Mouse (Mus musculus) liver, adult 2 months (tissue): ENCODE data around the gene Ppard. TPM values are rescaled to one million over a fixed set of nuclear protein-coding genes. Genes with fewer than 3 reads are reported as not detected.

Experiments used
- DNase-seq: peaks from one replicate; pipeline ENCODE4 v3.0.0-alpha.2; 2011; ENCODE audit warnings: low read depth, low spot score; ENCODE audit errors: extremely low read depth
- H3K27ac ChIP-seq: fragments of 200-500 bp; replicated peaks from 2 replicates; pipeline ENCODE4 v1.5.1; 2012; ENCODE audit warnings: low read depth, mild to moderate bottlenecking, control low read depth, inconsistent platforms, low read length; ENCODE audit not compliant: insufficient read depth
- H3K27me3 ChIP-seq: fragments of 200-500 bp; 2 replicates; pipeline ENCODE4 v1.6.1; 2012; ENCODE audit warnings: mild to moderate bottlenecking, moderate library complexity, low read length, inconsistent platforms; ENCODE audit not compliant: control insufficient read depth, insufficient read depth
- H3K36me3 ChIP-seq: fragments of 200-500 bp; 2 replicates; pipeline ENCODE4 v1.6.1; 2012; ENCODE audit warnings: low read length, inconsistent platforms; ENCODE audit not compliant: control insufficient read depth, insufficient read depth
- H3K4me1 ChIP-seq: fragments of 200-500 bp; 2 replicates; pipeline ENCODE4 v1.6.1; 2011; ENCODE audit warnings: low read length; ENCODE audit not compliant: control insufficient read depth, insufficient read depth
- H3K4me3 ChIP-seq: fragments of 200-500 bp; 2 replicates; pipeline ENCODE4 v1.5.1; 2011; ENCODE audit warnings: low read depth, mild to moderate bottlenecking, control low read depth, low read length, moderate library complexity; ENCODE audit not compliant: insufficient read depth
- H3K79me2 ChIP-seq: fragments of 200-500 bp; 2 replicates; pipeline ENCODE4 v1.6.1; 2012; ENCODE audit warnings: inconsistent platforms, mild to moderate bottlenecking, low read length, moderate library complexity; ENCODE audit not compliant: control insufficient read depth, insufficient read depth
- H3K9ac ChIP-seq: fragments of 200-500 bp; 2 replicates; pipeline ENCODE4 v1.6.1; 2012; ENCODE audit warnings: low read depth, mild to moderate bottlenecking, control low read depth, inconsistent platforms, low read length
- CTCF ChIP-seq: fragments of 200-500 bp; IDR thresholded peaks from 2 replicates; pipeline ENCODE4 v1.5.1; 2011; ENCODE audit warnings: low read depth, low read length, control low read depth
- POLR2A ChIP-seq: fragments of 200-500 bp; IDR thresholded peaks from 2 replicates; pipeline ENCODE4 v1.6.1; 2011; ENCODE audit warnings: low read length, control low read depth; ENCODE audit not compliant: insufficient read depth; ENCODE audit errors: extremely low read depth
- WGBS: fragments of 180-500 bp; shearing (Covaris S2); methylation state at CpG from one replicate; pipeline ENCODE4 v1.1.7; 2018; 5-methylcytosine and 5-hydroxymethylcytosine counted together
- polyA plus RNA-seq: library from polyadenylated mRNA; depleted of rRNA; stranded (reverse); fragments of >200 nt; gene quantifications from 2 replicates; pipeline ENCODE4 v1.2.3, GENCODE M21; 2012
- total RNA-seq: library from RNA; depleted of rRNA; stranded (reverse); fragments of >200 nt; gene quantifications from 2 replicates; pipeline ENCODE4 v1.2.3, GENCODE M21; 2014

Gene Ppard
- total and polyA plus RNA-seq, 2 experiments = 3.0 to 9.7 TPM

DNA sequence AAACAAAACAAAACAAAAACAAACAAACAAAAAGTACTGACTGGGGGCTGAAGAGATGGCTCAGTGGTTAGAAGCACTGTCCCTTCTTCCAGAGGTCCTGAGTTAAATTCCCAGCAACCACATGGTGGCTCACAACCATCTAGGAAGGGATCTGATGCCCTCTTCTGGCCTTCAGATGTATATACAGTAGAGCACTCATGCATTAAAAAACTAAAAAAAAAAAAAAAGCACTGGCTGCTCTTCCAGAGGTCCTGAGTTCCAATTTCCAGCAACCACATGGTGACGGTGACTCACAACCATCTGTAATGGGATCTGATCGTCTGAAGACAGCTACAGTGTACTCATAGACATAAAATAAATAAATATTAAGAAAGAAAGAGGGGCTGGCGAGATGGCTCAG is 78.3 kb downstream of the Ppard start:
- Histone ChIP-seq H3K36me3 (no peaks in the 10 kb centered on the region), H3K4me1 (peaks cover 4% of the 10 kb centered on the region), H3K79me2 (0 out of 2 replicates have a peak, but pooled peaks cover 3% of the 10 kb centered on the region), H3K4me3 (no peak overlapping the region), H3K27ac (no peak overlapping the region), H3K9ac (no peak overlapping the region), H3K27me3 (no peaks in the 10 kb centered on the region)
- TF ChIP-seq POLR2A (no peak), CTCF (no peak)
- DNase-seq = no peak
- 87% methylated on average over 3 of the region's 3 CpGs for WGBS

DNA sequence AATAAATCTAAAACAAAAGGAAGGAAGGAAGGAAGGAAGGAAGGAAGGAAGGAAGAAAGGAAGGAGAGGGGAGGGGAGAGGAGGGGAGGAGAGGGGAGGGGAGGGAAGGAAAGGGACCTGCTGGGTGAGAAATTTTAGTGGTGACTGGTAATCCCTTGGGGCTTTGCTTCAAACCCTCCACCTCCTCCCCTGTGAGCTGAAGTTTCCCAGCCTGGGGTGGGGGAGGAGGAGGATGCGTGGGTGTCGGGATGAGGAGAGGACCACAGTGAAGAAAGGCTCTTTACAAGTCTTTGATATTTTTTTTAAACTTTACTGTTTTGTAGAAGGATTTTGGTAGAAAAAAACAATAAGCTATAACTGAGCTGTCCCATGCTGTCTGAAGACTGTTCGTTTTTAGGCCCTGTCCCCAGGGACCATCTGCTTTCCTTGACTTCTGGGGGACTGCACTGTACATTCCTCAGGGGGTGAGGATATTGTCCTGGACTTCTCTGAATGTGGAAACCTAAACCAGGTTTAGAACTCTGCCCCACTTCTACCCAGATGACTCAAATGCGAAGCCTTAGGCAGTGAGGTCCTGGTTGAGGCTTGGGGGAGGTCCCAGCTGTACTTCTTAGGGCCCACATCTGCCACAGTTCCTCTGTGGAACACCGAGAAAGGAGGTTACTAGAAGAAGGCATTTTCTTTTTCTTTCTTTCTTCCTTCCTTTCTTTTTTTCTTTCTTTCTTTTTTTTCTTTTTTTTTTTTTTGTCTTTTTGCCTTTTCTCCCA is 79.0 kb downstream of the Ppard start:
- DNase-seq = no peak
- H3K27ac ChIP-seq = no peak overlapping the region
- no peaks in the 10 kb centered on the region for H3K36me3 ChIP-seq
- no peaks in the 10 kb centered on the region for H3K27me3 ChIP-seq
- peaks cover 4% of the 10 kb centered on the region for H3K4me1 ChIP-seq
- WGBS = 91% methylated on average over 5 of the region's 5 CpGs
- H3K4me3 ChIP-seq = no peak overlapping the region
- H3K79me2 ChIP-seq = 0 out of 2 replicates have a peak, but pooled peaks cover 3% of the 10 kb centered on the region
- no peak overlapping the region for H3K9ac ChIP-seq
- no peak for TF ChIP-seq CTCF
- TF ChIP-seq POLR2A = no peak

DNA sequence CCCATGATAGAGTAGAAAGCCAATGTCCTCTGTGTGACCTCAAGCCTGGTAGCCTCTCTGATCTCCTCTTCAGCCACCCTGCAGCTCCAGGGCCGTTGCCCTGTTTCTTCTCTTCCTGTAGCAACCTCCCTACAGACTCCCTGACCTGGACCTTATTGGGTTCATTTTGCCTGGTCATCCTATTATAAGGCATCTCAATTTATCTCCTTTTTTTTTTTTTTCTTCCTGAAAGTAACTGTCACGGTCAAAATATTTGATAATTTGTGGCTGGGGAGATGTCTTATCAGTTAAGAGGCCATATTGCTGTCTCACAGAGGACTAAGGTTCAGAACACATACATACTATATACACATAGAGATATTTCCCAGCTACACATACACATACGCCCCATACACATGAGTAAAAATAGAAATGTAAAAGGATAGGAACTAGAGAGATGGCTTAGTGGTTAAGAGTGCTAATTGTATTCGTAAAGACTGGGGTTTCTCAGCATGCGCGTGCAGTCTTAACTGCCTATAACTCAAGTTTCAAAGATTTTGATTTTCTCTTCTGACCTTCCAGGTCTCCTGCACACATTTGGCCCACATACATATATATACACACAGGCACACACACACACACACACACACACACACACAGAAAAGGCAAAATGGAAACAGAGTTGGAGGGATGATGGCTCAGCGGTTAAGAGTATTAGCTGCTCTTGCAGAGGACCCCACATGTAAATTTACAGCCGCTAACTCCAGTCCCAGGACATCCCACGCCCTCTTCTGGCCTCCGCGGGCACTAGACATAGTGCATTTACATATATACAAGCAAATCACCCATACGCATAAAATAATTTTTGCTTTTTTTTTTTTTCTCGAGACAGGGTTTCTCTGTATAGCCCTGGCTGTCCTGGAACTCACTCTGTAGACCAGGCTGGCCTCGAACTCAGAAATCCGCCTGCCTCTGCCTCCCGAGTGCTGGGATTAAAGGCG is 80.0 kb downstream of the Ppard start:
- Histone ChIP-seq H3K27ac (no peak overlapping the region), H3K4me3 (peak overlapping the region; percentile 45; the same call in 1 of the 2 replicates), H3K4me1 (peaks cover 4% of the 10 kb centered on the region), H3K36me3 (no peaks in the 10 kb centered on the region), H3K79me2 (0 out of 2 replicates have a peak, but pooled peaks cover 3% of the 10 kb centered on the region), H3K27me3 (no peaks in the 10 kb centered on the region), H3K9ac (no peak overlapping the region)
- no peak for DNase-seq
- no peak for TF ChIP-seq POLR2A
- TF ChIP-seq CTCF = peak; percentile 33
- 35% methylated on average over 17 of the region's 17 CpGs for WGBS

DNA sequence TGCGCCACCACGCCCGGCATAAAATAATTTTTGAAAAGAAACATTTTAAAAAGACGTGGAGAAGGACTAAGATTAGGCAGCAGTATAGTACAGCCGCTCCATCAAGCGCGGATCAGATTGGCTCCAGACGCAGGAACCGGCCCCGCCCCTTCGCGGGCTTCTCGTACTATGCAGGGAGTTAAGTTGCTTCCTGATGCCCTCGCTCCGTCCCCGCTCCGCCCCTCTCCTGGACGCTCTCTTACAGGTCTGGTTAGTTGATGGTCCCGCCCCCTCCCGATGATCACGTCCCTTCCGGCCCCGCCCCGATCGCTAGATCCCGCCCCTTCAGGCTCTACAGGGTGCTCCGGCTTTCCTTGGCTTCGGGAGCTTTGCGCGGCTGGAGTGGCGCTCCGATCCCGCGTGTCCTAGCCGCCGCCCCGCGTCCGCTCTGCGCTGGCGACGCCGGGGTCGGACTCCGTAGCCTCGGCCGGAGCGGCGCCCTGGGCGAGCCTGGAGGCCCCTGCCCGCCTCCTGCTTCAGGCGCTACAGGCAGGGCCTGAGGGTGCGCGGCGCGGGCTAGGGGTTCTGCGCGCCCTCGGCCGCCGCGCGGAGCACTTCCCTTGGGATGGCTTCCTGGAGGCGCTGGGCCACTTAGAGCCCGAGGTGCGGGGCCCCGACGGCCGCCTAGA is 80.8 kb downstream of the Ppard start, which contains the start of gene Fance:
Fance (plus strand) TSS at position 308 of the 668 bp plus-strand sequence.
- Histone ChIP-seq H3K9ac (peak within 1 kb of the TSS; percentile 90), H3K27me3 (no peaks in the 10 kb centered on the region), H3K79me2 (0 out of 2 replicates have a peak, but pooled peaks cover 3% of the 10 kb centered on the region), H3K27ac (peak within 1 kb of the TSS; percentile 59), H3K4me1 (peaks cover 4% of the 10 kb centered on the region), H3K36me3 (no peaks in the 10 kb centered on the region), H3K4me3 (peak within 1 kb of the TSS; percentile 74)
- peak; percentile 96 for DNase-seq
- TF ChIP-seq POLR2A = peak; percentile 88
- no peak for TF ChIP-seq CTCF
- WGBS = under 1% methylated on average over 67 of the region's 69 CpGs

DNA sequence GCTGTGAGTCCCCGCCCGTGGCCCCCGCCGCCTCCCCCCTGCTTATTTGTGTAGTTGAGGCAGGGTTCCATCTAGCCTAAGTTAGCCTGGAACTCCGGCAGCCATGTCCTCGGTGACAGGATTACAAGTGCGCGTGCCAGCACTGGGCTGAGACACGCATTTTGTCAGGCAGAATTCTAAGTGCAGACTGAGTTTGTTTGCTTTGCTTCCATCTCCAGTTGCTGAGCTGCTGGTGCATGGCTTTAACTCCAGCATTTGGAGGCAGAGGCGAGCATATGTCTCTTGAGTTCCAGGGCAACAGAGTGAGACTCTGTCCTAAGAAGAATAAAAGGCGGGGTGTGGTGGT is 81.4 kb downstream of the Ppard start:
- Histone ChIP-seq H3K9ac (peak overlapping the region; percentile 90), H3K4me1 (0 out of 2 replicates have a peak, but pooled peaks cover 2% of the 10 kb centered on the region), H3K36me3 (no peaks in the 10 kb centered on the region), H3K27me3 (no peaks in the 10 kb centered on the region), H3K79me2 (0 out of 2 replicates have a peak, but pooled peaks cover 3% of the 10 kb centered on the region), H3K4me3 (peak overlapping the region; percentile 74), H3K27ac (no peak overlapping the region)
- peak; percentile 48 for DNase-seq
- WGBS = 3% methylated on average over 11 of the region's 11 CpGs
- TF ChIP-seq POLR2A (no peak), CTCF (no peak)
